Mouse (Mus musculus) CH12.LX (cell line): Measurements from ENCODE around the gene Mrtfb.

Experiments used
- CHD1 ChIP-seq: IDR thresholded peaks from 2 replicates; pipeline ENCODE4 v1.6.1; 2012; ENCODE audit warnings: low read depth, low read length, improper control_type of control experiment, inconsistent platforms
- CTCF ChIP-seq, 2 experiments: IDR thresholded peaks in 1 of 2; conservative IDR thresholded peaks in 1 of 2; 2 replicates each; pipeline ENCODE4 v1.5.1; 2011 to 2012; ENCODE audit warnings: low read depth in 2 of 2, low read length in 2 of 2, improper control_type of control experiment in 1 of 2, inconsistent platforms in 1 of 2, mild to moderate bottlenecking in 1 of 2, moderate library complexity in 1 of 2
- EP300 ChIP-seq: IDR thresholded peaks from 2 replicates; pipeline ENCODE4 v1.6.1; 2011; ENCODE audit warnings: low read length, improper control_type of control experiment
- SIN3A ChIP-seq: IDR thresholded peaks from 2 replicates; pipeline ENCODE4 v1.6.1; 2012; ENCODE audit warnings: low read length, improper control_type of control experiment, inconsistent platforms
- SMC3 ChIP-seq: IDR thresholded peaks from 2 replicates; pipeline ENCODE4 v1.6.1; 2011; ENCODE audit warnings: low read depth, low read length, improper control_type of control experiment

GRCm38 (mm10) chr16:13415465-13415864 is 159.2 kb downstream of the Mrtfb start:
- TF ChIP-seq SIN3A (no peak), EP300 (no peak), CHD1 (no peak), CTCF (conservative IDR thresholded peaks at IDR 0.05 in 1 of 2, IDR thresholded peaks at IDR 0.05 in 1 of 2; ENCODE audit: low read depth in 2 of 2, low read length in 2 of 2) (no peak), SMC3 (no peak)
